Mouse (Mus musculus): ENCODE measurements around the gene Prdm12.
"Not testable (repeated sequence)": the region's sequence is repeated elsewhere in the genome, so short reads cannot be mapped to it uniquely, and the experiment has no call there.

Prdm12 gene

GRCm38 (mm10) chr2:31641929-31642328 is 2.1 kb downstream of the Prdm12 start:
- DNase-seq (ENCODE audit: low spot score in 2 of 2), result no peak

- DNase-seq (ENCODE audit: low spot score in 2 of 2), result peak; percentile 61 to 67
These were observed 14.4 kb downstream of the Prdm12 start for GRCm38 (mm10) chr2:31653971-31654853.

GRCm38 (mm10) chr2:31654854-31655559 is 15.2 kb downstream of the Prdm12 start:
- peak in 1 of 2 experiments; percentile 60 for DNase-seq (ENCODE audit: low spot score in 2 of 2)

DNA sequence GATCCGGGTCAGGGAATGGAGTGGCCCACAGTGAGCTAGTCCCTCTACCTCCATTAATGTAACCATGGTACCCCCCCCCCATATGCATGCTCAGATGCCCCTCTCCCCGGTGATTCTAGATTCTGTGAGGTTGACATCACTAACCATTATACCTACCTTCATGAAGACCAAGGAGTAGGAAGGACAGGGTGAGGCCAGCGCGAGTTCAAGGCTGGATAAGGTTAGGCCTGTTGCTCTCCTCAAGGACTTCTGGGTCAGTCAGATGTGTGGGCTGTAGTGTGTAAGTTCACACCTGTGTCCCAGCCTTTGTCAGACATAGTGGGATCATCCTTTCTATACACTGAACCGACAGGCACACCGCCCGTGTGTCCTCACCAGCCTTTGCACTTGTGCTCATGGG is 16.5 kb downstream of the Prdm12 start:
- no peak for DNase-seq (ENCODE audit: low spot score in 2 of 2)

GRCm38 (mm10) chr2:31662939-31663803 is 23.3 kb downstream of the Prdm12 start:
- DNase-seq (ENCODE audit: low spot score in 2 of 2), result no peak

GRCm38 (mm10) chr2:31663804-31664180 is 24.0 kb downstream of the Prdm12 start:
- DNase-seq (ENCODE audit: low spot score in 2 of 2), result no peak

DNA sequence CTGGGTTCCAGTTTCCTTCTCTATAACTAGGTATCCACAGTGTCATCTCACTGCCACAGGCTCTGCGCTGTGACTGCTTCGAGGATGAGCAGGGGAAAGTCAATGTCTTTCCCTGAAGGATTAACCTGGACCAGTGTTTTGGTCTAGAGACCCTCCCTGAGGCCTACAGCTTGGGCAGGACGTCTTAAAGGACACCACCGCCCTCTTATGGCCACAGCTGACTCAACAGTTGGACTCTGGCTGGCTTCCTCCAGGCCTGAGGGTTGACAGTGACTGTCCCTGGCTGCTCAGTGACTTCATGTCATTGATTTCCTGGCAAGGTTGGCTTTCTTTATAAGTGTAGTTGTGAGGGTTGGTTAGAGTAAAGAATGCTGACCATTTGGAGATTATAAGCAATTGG is 27.5 kb downstream of the Prdm12 start:
- DNase-seq (ENCODE audit: low spot score in 2 of 2), result no peak

DNA sequence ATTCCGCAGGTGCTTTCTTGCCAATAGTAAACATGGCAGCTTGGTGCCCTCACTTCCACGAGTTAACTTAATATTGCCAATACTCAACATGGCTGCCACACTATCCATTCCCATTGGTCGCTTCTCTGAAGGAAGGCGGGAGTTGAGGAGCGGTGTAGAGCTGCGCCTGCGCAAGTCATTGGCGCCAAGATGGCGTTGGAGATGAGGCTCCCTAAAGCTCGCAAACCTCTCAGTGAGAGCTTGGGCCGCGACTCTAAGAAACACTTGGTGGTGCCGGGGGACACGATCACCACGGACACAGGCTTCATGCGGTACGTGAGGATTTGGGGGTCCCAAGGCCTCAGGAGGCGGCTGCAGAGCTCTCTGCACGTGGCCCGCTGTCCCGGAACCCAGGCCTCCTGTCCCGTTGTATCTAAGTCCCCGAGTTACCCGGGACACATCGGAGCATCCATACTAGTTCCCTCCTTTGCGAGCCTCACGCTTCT is 30.8 kb downstream of the Prdm12 start, which contains the start of gene Exosc2:
Gene Exosc2, plus strand, starts transcription at position 165 of the 485 bp plus-strand sequence.
- DNase-seq (ENCODE audit: low spot score in 2 of 2), result peak; percentile 91 to 92

GRCm38 (mm10) chr2:31678641-31679040 is 38.8 kb downstream of the Prdm12 start:
- no peak for DNase-seq (ENCODE audit: low spot score in 2 of 2)

- not testable (repeated sequence) for DNase-seq (ENCODE audit: low spot score in 2 of 2)
These were observed 41.3 kb downstream of the Prdm12 start for GRCm38 (mm10) chr2:31681051-31681707.

DNA sequence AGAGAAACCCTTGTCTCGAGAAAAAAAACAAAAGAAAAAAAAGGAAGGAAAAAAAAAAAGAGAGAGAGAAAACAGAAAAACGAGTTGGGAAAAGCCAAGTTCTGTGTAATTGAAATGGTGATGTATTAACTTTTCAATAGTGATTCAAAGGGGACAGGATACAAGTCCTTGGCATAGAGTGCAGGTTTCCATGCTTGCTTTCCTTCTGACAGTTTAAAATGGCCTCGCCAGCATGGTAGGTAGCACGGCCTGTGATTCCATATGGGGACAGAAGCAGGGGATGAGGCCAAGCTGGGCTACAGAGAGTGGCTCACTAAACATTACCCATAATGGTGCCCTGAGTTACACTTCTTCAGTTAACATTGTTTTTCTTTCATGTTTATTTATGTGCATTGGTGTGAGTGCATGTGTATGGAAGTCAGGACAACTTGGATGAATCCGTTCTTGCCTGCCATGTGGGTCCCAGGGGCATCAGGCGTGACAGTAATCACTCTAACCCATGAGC is 41.9 kb downstream of the Prdm12 start:
- no peak for DNase-seq (ENCODE audit: low spot score in 2 of 2)

DNA sequence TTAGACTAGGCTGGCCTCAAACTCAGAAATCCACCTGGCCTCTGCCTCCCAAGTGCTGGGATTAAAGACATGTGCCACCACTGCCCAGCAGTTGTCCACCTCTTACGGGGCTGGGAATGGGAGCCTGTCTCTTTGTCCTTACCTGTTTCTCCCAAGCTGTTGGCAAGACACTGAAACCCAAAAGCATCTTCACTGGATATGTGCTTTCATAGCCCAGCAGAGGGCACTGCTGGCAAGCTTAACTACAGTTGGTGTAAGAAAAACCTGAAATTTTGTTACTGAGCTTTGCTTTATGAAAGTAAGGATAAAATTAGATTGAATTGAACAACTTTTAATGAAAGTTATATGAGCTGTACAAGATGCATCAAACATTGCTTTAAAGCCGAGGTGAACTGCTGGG is 43.8 kb downstream of the Prdm12 start:
- DNase-seq (ENCODE audit: low spot score in 2 of 2), result peak in 1 of 2 experiments; percentile 46

DNA sequence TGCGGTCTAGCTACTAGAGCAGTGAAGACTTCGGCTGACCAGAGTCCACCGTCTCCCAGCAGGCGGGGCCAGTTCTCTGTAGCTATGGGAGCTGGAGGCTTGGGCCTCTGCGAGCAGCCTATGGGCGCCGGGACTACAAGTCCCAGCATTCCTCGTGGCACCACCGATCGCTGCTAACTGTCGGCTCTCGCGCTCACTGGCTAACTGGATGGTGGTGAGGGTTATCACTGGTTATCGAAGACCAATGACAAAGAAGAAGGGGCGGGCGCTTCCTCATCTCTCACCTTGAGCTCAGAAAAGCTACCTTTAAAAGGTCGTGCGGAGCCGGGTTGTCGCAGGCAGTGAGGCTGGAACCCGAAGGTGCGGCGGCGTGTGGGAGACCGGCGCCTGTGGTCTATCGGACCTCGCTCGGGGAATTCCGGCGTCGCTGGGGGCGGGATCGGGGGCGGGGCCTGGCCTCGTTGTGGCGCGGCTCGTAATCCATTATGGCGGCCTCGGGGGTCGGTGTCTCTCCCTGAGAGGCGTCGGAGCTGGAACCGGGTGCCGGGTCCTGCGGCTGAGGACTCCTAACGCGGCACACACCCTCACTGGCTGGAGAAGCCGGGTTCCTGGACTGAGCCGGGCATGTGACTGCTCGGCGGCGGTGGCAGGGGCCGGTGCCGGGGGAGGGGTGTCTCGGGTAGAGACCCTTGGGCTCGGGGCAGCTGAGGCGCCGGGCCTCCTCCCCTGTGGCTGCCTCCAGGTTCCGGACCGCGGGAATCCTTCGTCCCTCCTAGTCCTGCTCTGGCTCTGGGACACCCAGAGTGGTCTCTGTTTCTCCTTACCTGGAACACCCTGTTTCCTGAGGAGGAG is 48.5 kb downstream of the Prdm12 start, which contains the start of gene Abl1:
Gene Abl1, plus strand, starts transcription at position 303 of the 852 bp plus-strand sequence.
- DNase-seq (ENCODE audit: low spot score in 2 of 2), result peak; percentile 95 to 96

GRCm38 (mm10) chr2:31689045-31689444 is 49.2 kb downstream of the Prdm12 start:
- no peak for DNase-seq (ENCODE audit: low spot score in 2 of 2)

- DNase-seq (ENCODE audit: low spot score in 2 of 2), result no peak
These were observed 50.2 kb downstream of the Prdm12 start for GRCm38 (mm10) chr2:31690063-31690462.

DNA sequence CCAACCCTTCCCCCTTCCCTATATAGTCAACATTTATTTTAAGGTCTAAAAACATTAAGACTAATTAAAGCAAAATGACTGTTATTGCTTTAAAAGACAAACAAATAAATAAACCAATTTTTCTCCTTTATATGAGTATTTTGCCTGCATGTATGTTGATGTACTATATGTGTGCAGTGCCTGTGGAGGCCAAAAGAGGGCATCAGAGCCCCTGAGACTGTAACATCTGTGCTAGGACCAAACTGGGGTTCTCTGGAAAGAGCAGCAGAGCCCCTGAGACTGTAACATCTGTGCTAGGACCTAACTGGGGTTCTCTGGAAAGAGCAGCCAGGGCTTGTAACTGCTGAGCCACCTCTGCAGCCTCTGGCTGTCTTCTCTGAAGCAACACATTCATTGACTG is 58.4 kb downstream of the Prdm12 start:
- DNase-seq (ENCODE audit: low spot score in 2 of 2), result no peak

DNA sequence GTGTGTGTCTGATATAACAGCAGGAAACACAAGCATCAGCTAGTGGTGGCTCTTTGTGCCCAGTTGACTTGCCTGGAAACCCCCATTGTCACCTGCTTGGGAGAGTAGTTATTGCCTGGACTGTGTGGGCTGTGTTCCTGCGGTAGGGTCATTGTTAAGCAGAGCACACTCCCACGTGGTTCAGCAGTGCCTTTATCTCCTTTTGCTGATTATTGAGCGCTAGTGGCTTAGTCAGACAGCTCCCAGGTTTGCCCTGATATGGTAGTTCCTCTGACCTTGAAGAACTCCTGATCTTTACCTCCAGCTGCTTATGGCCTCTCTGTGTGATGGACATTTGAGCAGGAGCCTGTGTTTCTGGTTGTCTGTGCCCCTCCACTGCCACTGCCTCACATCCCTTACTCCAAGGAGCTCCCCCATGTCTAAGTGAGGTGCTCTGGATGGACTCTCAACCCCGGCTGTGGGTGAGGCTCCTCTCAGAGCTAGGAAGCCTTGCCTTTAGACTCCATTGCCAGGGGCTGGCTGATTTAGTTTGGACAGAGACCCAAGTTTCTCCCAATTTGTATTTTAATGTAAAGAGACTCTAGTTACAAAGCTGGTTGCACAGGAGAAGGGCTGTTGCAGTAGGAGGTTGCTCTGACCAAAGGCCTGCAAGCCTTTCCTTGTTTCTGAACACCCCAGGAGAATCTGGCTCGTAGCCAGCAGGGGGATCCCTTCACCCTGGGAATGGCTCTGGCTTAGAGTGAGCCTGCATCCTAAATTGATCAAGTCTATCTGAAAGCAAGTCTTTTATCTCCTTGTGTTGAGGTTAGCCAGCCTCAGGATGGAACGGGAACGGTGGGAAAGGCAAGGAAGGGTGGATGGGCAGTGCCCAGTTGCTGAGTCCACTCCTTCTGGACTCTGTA is 61.0 kb downstream of the Prdm12 start:
- no peak for DNase-seq (ENCODE audit: low spot score in 2 of 2)

- DNase-seq (ENCODE audit: low spot score in 2 of 2), result no peak
These were observed 63.4 kb downstream of the Prdm12 start for GRCm38 (mm10) chr2:31703226-31703625.

All from frontal cortex, postnatal 10 days (tissue).